ENCODE assay signal across 10 mouse cellular contexts in genomic region chr5:24778843-24779140, GRCm38 (mm10). TPM values are rescaled to one million over a fixed set of nuclear protein-coding genes. Genes with fewer than 3 reads are reported as not detected.
DNase-seq lines count a peak whose midpoint lies in the region; ATAC-seq lines count a peak whose summit lies in the region.
"Had no signal": no experiment of that assay in that cellular context is flagged by ENCODE, and none has a peak within 500 bp of the region (broad histone marks: within the 10 kb centered on the region; RNA-seq: fewer than 3 reads in every experiment).

No protein-coding gene starts in this region.

- H3K4me1 ChIP-seq in heart, embryonic 12.5 days (replicated peaks) = peaks cover 22% of the 10 kb centered on the region
- peaks cover 4% of the 10 kb centered on the region for H3K4me1 ChIP-seq in limb, embryonic 12.5 days (replicated peaks)

- 42% methylated on average over 13 of the region's 13 CpGs for WGBS in heart, embryonic 12.5 days
- 43% methylated on average over 13 of the region's 13 CpGs for WGBS in limb, embryonic 12.5 days

- no peak for ATAC-seq in heart, embryonic 12.5 days (ENCODE audit: insufficient number of reproducible peaks, low FRiP score)
- no peak; the same call in 1 of the 2 replicates for ATAC-seq in limb, embryonic 12.5 days (ENCODE audit: insufficient number of reproducible peaks, insufficient read depth, low FRiP score, low TSS enrichment, low read depth)
- no peak for ATAC-seq in megakaryocyte progenitor cell, adult 5-6 weeks (replicated peaks; ENCODE audit: poor library complexity)

- no peaks in the 10 kb centered on the region for H3K36me3 ChIP-seq in heart, embryonic 12.5 days
- H3K36me3 ChIP-seq in limb, embryonic 12.5 days = no peaks in the 10 kb centered on the region

- H3K27me3 ChIP-seq in heart, embryonic 12.5 days (replicated peaks) = peaks cover 7% of the 10 kb centered on the region; the same call in 1 of the 2 replicates
- H3K27me3 ChIP-seq in limb, embryonic 12.5 days = peaks cover 12% of the 10 kb centered on the region

- peak overlapping the region; percentile 24 for H3K9ac ChIP-seq in heart, embryonic 12.5 days
- H3K9ac ChIP-seq in limb, embryonic 12.5 days (replicated peaks) = no peak overlapping the region

- no peak overlapping the region for H3K27ac ChIP-seq in heart, embryonic 12.5 days (ENCODE audit: poor library complexity, severe bottlenecking)
- no peak overlapping the region for H3K27ac ChIP-seq in limb, embryonic 12.5 days

- DNase-seq in heart, adult 9 months (ENCODE audit: low spot score in 2 of 2) = no peak
- DNase-seq in testis, postnatal 10 days (ENCODE audit: low spot score) = peak; percentile 42
- no peak for DNase-seq in testis, postnatal 14 days (ENCODE audit: low spot score)
- no peak for DNase-seq in left cerebral cortex, postnatal 4 days
- no peak for DNase-seq in MN1 (ENCODE audit: low spot score)
- DNase-seq: gastrocnemius, postnatal 14 days had no signal

- peaks cover 4% of the 10 kb centered on the region for H3K9me3 ChIP-seq in heart, embryonic 12.5 days (replicated peaks)
- 0 out of 2 replicates have a peak, but pooled peaks cover 9% of the 10 kb centered on the region for H3K9me3 ChIP-seq in limb, embryonic 12.5 days

- peak overlapping the region; percentile 13; the same call in 1 of the 2 replicates for H3K4me3 ChIP-seq in heart, embryonic 12.5 days
- H3K4me3 ChIP-seq in limb, embryonic 12.5 days (replicated peaks) = no peak overlapping the region

- peak overlapping the region; percentile 57 for H3K4me2 ChIP-seq in heart, embryonic 12.5 days
- peak overlapping the region; percentile 22 for H3K4me2 ChIP-seq in limb, embryonic 12.5 days

- intact Hi-C loops in left cerebral cortex, postnatal 4 days (cut with DNase I) = no loop called here

RNA-seq across cellular contexts. Expression of gene Crygn, which starts 21.0 kb away (rescaled TPM):
- 0.51 and 2.7 TPM in 2 replicates for polyA plus RNA-seq in heart, embryonic 12.5 days (2016; fragmentation: Nextera tagmentation; extraction: Ambion mirVana)
- polyA plus RNA-seq in limb, embryonic 12.5 days (2016; fragmentation: Nextera tagmentation; extraction: Ambion mirVana) = 1.6 TPM in 1 of 2 replicates, not detected in the other
- total RNA-seq in megakaryocyte progenitor cell, adult 5-6 weeks (2015) = not detected in 2 replicates
- not detected in 2 replicates for total RNA-seq in megakaryocyte progenitor cell, adult 5-6 weeks (2017)
- total RNA-seq in left cerebral cortex, postnatal 4 days (2021) = 1 to 10 TPM in 1 of 2 experiments, not detected in 1; 3.9 TPM
- total RNA-seq: left cerebral cortex, adult 18-20 months had no signal

RNA-seq across cellular contexts. Expression of gene Wdr86, which starts 48.3 kb away (rescaled TPM):
- polyA plus RNA-seq in heart, embryonic 12.5 days (2016; fragmentation: Nextera tagmentation; extraction: Ambion mirVana) = 7.9 and 9.3 TPM in 2 replicates
- 40.3 and 44.8 TPM in 2 replicates for polyA plus RNA-seq in limb, embryonic 12.5 days (2016; fragmentation: Nextera tagmentation; extraction: Ambion mirVana)
- 0.07 and 0.64 TPM in 2 replicates for total RNA-seq in megakaryocyte progenitor cell, adult 5-6 weeks (2015)
- total RNA-seq in megakaryocyte progenitor cell, adult 5-6 weeks (2017) = 0.95 TPM in 1 of 2 replicates, not detected in the other
- 1 to 10 TPM; 2.6 to 3.3 TPM for total RNA-seq in left cerebral cortex, postnatal 4 days (2021)
